Comparison of ENCODE assay signal across 21 mouse cellular contexts in the genomic region with DNA sequence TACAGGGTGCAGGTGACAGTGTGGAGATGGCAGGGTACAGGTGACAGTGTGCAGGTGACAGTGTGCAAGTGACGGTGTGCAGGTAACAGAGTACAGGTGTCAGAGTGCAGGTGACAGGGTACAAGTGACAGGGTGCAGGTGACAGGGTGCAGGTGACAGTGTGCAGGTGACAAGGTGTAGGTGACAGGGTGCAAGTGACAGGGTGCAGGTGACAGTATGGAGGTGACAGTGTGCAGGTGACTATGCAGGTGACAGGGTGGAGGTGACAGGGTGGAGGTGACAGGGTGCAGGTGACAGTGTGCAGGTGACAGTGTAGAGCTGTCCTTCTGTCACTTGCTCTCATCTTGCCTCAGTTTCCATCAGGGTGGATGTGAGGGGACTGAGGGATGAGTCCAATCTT. TPM values are rescaled to one million over a fixed set of nuclear protein-coding genes. Genes with fewer than 3 reads are reported as not detected.
DNase-seq lines count a peak whose midpoint lies in the region; ATAC-seq and TF ChIP-seq lines count a peak whose summit lies in the region.
"Had no signal": no experiment of that assay in that cellular context is flagged by ENCODE, and none has a peak within 500 bp of the region (broad histone marks: within the 10 kb centered on the region; RNA-seq: fewer than 3 reads in every experiment).

No protein-coding gene starts in this region.

- H3K4me3 ChIP-seq in heart, embryonic 16.5 days (ENCODE audit: low read length): no peak overlapping the region
- H3K4me3 ChIP-seq in heart, embryonic 12.5 days: no peak overlapping the region
- peak overlapping the region; percentile 57 for H3K4me3 ChIP-seq in megakaryocyte, embryonic 14.5 days (replicated peaks)
- peak overlapping the region; percentile 29; the same call in 1 of the 2 replicates for H3K4me3 ChIP-seq in G1E (ENCODE audit: low read depth, low read length)
- no peak overlapping the region for H3K4me3 ChIP-seq in embryonic facial prominence, embryonic 14.5 days (ENCODE audit: low read depth, low read length)
- H3K4me3 ChIP-seq: forebrain, embryonic 13.5 days; heart, embryonic 15.5 days; limb, embryonic 10.5 days; limb, embryonic 15.5 days; liver, embryonic 13.5 days; midbrain, embryonic 12.5 days had no signal

- no peaks in the 10 kb centered on the region for H3K9me3 ChIP-seq in heart, embryonic 16.5 days (replicated peaks; ENCODE audit: control insufficient read depth, low read length)
- H3K9me3 ChIP-seq in heart, embryonic 12.5 days (replicated peaks): no peaks in the 10 kb centered on the region
- no peaks in the 10 kb centered on the region for H3K9me3 ChIP-seq in megakaryocyte, embryonic 14.5 days
- no peaks in the 10 kb centered on the region for H3K9me3 ChIP-seq in G1E (replicated peaks)
- no peaks in the 10 kb centered on the region for H3K9me3 ChIP-seq in embryonic facial prominence, embryonic 14.5 days (ENCODE audit: control insufficient read depth, low read length)
- H3K9me3 ChIP-seq: forebrain, embryonic 13.5 days; heart, embryonic 15.5 days; limb, embryonic 10.5 days; limb, embryonic 15.5 days; liver, embryonic 13.5 days; midbrain, embryonic 12.5 days had no signal

- no peaks in the 10 kb centered on the region for H3K36me3 ChIP-seq in heart, embryonic 16.5 days (ENCODE audit: control insufficient read depth, insufficient read depth)
- no peaks in the 10 kb centered on the region for H3K36me3 ChIP-seq in heart, embryonic 12.5 days
- no peaks in the 10 kb centered on the region for H3K36me3 ChIP-seq in megakaryocyte, embryonic 14.5 days (replicated peaks; ENCODE audit: low read length)
- H3K36me3 ChIP-seq in G1E (replicated peaks): peaks cover 2% of the 10 kb centered on the region
- no peaks in the 10 kb centered on the region for H3K36me3 ChIP-seq in embryonic facial prominence, embryonic 14.5 days (ENCODE audit: control insufficient read depth, insufficient read depth, low read length)
- H3K36me3 ChIP-seq: heart, embryonic 15.5 days; limb, embryonic 10.5 days; limb, embryonic 15.5 days; liver, embryonic 13.5 days; midbrain, embryonic 12.5 days had no signal

- 0 out of 2 replicates have a peak, but pooled peaks cover 3% of the 10 kb centered on the region for H3K27me3 ChIP-seq in heart, embryonic 16.5 days (ENCODE audit: control insufficient read depth, insufficient read depth, low read length)
- H3K27me3 ChIP-seq in heart, embryonic 12.5 days (replicated peaks): peaks cover 11% of the 10 kb centered on the region
- H3K27me3 ChIP-seq in megakaryocyte, embryonic 14.5 days (replicated peaks): peaks cover 14% of the 10 kb centered on the region
- peaks cover 11% of the 10 kb centered on the region for H3K27me3 ChIP-seq in G1E (ENCODE audit: insufficient read depth, low read length)
- H3K27me3 ChIP-seq in embryonic facial prominence, embryonic 14.5 days (replicated peaks; ENCODE audit: control insufficient read depth, insufficient read depth, low read length): peaks cover 5% of the 10 kb centered on the region; the same call in 1 of the 2 replicates
- H3K27me3 ChIP-seq: limb, embryonic 15.5 days; liver, embryonic 13.5 days had no signal

- ATAC-seq in heart, embryonic 16.5 days (replicated peaks; ENCODE audit: extremely low read depth, insufficient read depth, low FRiP score): peak; percentile 37; the same call in 1 of the 2 replicates
- no peak for ATAC-seq in heart, embryonic 12.5 days (ENCODE audit: insufficient number of reproducible peaks, low FRiP score)
- no peak for ATAC-seq in megakaryocyte, adult 5-6 weeks (ENCODE audit: poor library complexity, severe bottlenecking)
- no peak for ATAC-seq in G1E (ENCODE audit: extremely low read depth, insufficient number of reproducible peaks, low FRiP score, poor library complexity, severe bottlenecking)
- peak; percentile 44; the same call in 1 of the 2 replicates for ATAC-seq in embryonic facial prominence, embryonic 14.5 days (ENCODE audit: low read depth)
- ATAC-seq: activated CD4-positive, CD25-positive, alpha-beta regulatory T cell, adult 4 months; forebrain, embryonic 13.5 days; intestine, postnatal 0 days had no signal

- no peak for TF ChIP-seq CTCF in G1E (IDR thresholded peaks at IDR 0.05; ENCODE audit: low read depth, low read length)

- H3K9ac ChIP-seq in heart, embryonic 16.5 days (ENCODE audit: low read length): no peak overlapping the region
- no peak overlapping the region for H3K9ac ChIP-seq in heart, embryonic 12.5 days
- H3K9ac ChIP-seq in embryonic facial prominence, embryonic 14.5 days (ENCODE audit: low read depth, low read length): no peak overlapping the region
- H3K9ac ChIP-seq: forebrain, embryonic 13.5 days; heart, embryonic 15.5 days; limb, embryonic 15.5 days; liver, embryonic 13.5 days; midbrain, embryonic 12.5 days had no signal

- H3K4me2 ChIP-seq in heart, embryonic 16.5 days (ENCODE audit: low read depth, low read length): no peak overlapping the region
- no peak overlapping the region for H3K4me2 ChIP-seq in heart, embryonic 12.5 days
- H3K4me2 ChIP-seq in embryonic facial prominence, embryonic 14.5 days (ENCODE audit: low read depth, low read length): no peak overlapping the region
- H3K4me2 ChIP-seq: forebrain, embryonic 13.5 days; heart, embryonic 15.5 days; limb, embryonic 15.5 days; liver, embryonic 13.5 days; midbrain, embryonic 12.5 days had no signal

- H3K27ac ChIP-seq in heart, embryonic 16.5 days (ENCODE audit: low read length): no peak overlapping the region
- no peak overlapping the region for H3K27ac ChIP-seq in heart, embryonic 12.5 days (ENCODE audit: poor library complexity, severe bottlenecking)
- no peak overlapping the region for H3K27ac ChIP-seq in embryonic facial prominence, embryonic 14.5 days (replicated peaks; ENCODE audit: low read depth, low read length)
- H3K27ac ChIP-seq: forebrain, embryonic 13.5 days; heart, embryonic 15.5 days; limb, embryonic 10.5 days; limb, embryonic 15.5 days; liver, embryonic 13.5 days; midbrain, embryonic 12.5 days had no signal

- 79% methylated on average over 1 of the region's 1 CpGs for WGBS in heart, embryonic 16.5 days
- WGBS in heart, embryonic 12.5 days: 72% methylated on average over 1 of the region's 1 CpGs
- WGBS in embryonic facial prominence, embryonic 14.5 days: 67% methylated on average over 1 of the region's 1 CpGs

- no peak for DNase-seq in G1E (ENCODE audit: low spot score)
- no peak for DNase-seq in embryonic facial prominence, embryonic 14.5 days (ENCODE audit: low spot score)
- DNase-seq: adrenal gland, adult 2 months; adrenal gland, postnatal 36 days; B cell, adult 2 months; kidney, adult 9 months; kidney, postnatal 10 days; liver, embryonic 13.5 days; lung, adult 18-20 months; spleen, adult 18-20 months had no signal

- no peaks in the 10 kb centered on the region; the same call in 1 of the 2 replicates for H3K4me1 ChIP-seq in heart, embryonic 16.5 days (ENCODE audit: control insufficient read depth, insufficient read depth, low read length)
- no peaks in the 10 kb centered on the region; the same call in 1 of the 2 replicates for H3K4me1 ChIP-seq in heart, embryonic 12.5 days (replicated peaks)
- peaks cover 3% of the 10 kb centered on the region; the same call in 1 of the 2 replicates for H3K4me1 ChIP-seq in megakaryocyte, embryonic 14.5 days
- H3K4me1 ChIP-seq in G1E (ENCODE audit: insufficient read depth, low read depth, low read length): peaks cover 11% of the 10 kb centered on the region
- H3K4me1 ChIP-seq in embryonic facial prominence, embryonic 14.5 days (ENCODE audit: control insufficient read depth, insufficient read depth, low read length): peaks cover 4% of the 10 kb centered on the region; the same call in 1 of the 2 replicates
- H3K4me1 ChIP-seq: heart, embryonic 15.5 days; limb, embryonic 15.5 days had no signal

RNA-seq across cellular contexts. Expression of gene Sypl, which starts 57.9 kb away (rescaled TPM):
- polyA plus RNA-seq in heart, embryonic 16.5 days (2015; fragmentation: Nextera tagmentation; extraction: Ambion mirVana): 110 and 127 TPM in 2 replicates
- polyA plus RNA-seq in heart, embryonic 12.5 days (2016; fragmentation: Nextera tagmentation; extraction: Ambion mirVana): 95.8 and 98.8 TPM in 2 replicates
- polyA plus RNA-seq in megakaryocyte, embryonic 14.5 days (2012; ENCODE audit: insufficient read depth, low replicate concordance): 5.0 and 7.1 TPM in 2 replicates
- total RNA-seq in megakaryocyte, adult 5-6 weeks (2015): 114 and 117 TPM in 2 replicates
- 50.6 and 62.0 TPM in 2 replicates for total RNA-seq in megakaryocyte, adult 5-6 weeks (2017)
- total RNA-seq in G1E (2014; fragmentation: Nextera tagmentation): 63.6 and 71.5 TPM in 2 replicates
- total RNA-seq in G1E (2017): 56.3 and 57.9 TPM in 2 replicates
- polyA plus RNA-seq in G1E (2012): 4.2 and 5.5 TPM in 2 replicates
- polyA plus RNA-seq in embryonic facial prominence, embryonic 14.5 days (2014; fragmentation: Nextera tagmentation; extraction: Ambion mirVana): 115 and 119 TPM in 2 replicates

Comparison
In these comparisons a context has a peak if more than half of its experiments do, and no peak if none do; other contexts are left out.
1. ATAC-seq: peak in heart, embryonic 16.5 days (single experiment) and embryonic facial prominence, embryonic 14.5 days (single experiment); none in heart, embryonic 12.5 days (single experiment), megakaryocyte, adult 5-6 weeks (single experiment) and G1E (single experiment).
2. H3K4me3 ChIP-seq: peak in megakaryocyte, embryonic 14.5 days (single experiment) and G1E (single experiment); none in heart, embryonic 16.5 days (single experiment), heart, embryonic 12.5 days (single experiment) and embryonic facial prominence, embryonic 14.5 days (single experiment).
3. RNA of gene Sypl, which starts 57.9 kb away (polyA plus RNA-seq): 110 to 127 TPM in heart, embryonic 16.5 days, 115 to 119 TPM in embryonic facial prominence, embryonic 14.5 days and 95.8 to 98.8 TPM in heart, embryonic 12.5 days; 5.0 to 7.1 TPM in megakaryocyte, embryonic 14.5 days and 4.2 to 5.5 TPM in G1E; every median in the first group is over 10 times any median in the second.